Mouse (Mus musculus): ENCODE measurements at regions not wholly inside any gene's neighbourhood (a gene's known extent, or its start where the extent isn't known, plus 50 kb on each side); places are given as distances from the start of the nearest gene placed in this dataset.

DNA sequence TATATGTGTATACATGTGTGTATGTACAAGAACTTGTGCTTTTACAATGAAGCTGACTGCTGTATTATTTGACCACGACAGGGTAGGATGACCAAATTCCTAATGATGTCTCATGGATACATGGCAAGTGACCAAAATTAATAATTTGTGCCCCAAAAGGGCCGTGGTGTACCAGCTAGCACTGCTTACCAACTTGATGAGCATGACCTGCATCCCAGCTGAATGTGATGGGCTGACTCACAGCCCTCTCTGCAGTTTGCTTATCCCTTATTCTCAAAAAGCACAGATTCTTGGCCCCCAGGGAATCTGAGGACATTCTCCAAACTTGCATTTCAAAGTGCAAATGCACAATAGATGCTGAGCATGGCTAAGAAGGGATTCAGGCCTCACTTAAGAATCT is 420.8 kb downstream of the Sox2 start:
- Histone ChIP-seq H3K4me3 (ENCODE audit: low read depth, low read length) (no peak overlapping the region), H3K9ac (ENCODE audit: low read length) (no peak overlapping the region), H3K27me3 (ENCODE audit: control insufficient read depth, insufficient read depth, low read length) (no peaks in the 10 kb centered on the region), H3K27ac (ENCODE audit: low read depth, low read length) (no peak overlapping the region), H3K4me1 (ENCODE audit: control insufficient read depth, insufficient read depth, low read length) (no peaks in the 10 kb centered on the region), H3K9me3 (ENCODE audit: control insufficient read depth, low read length) (no peaks in the 10 kb centered on the region; the same call in 1 of the 2 replicates), H3K4me2 (no peak overlapping the region), H3K36me3 (ENCODE audit: control insufficient read depth, insufficient read depth, low read length) (no peaks in the 10 kb centered on the region)
- 84% methylated on average over 2 of the region's 2 CpGs for WGBS
- no peak for DNase-seq (ENCODE audit: low spot score, missing footprints)
- no peak for ATAC-seq (ENCODE audit: low FRiP score)

- no peak overlapping the region for H3K4me2 ChIP-seq
- DNase-seq (ENCODE audit: low spot score, missing footprints) (no peak), ATAC-seq (ENCODE audit: low FRiP score) (no peak)
- H3K9me3 ChIP-seq (ENCODE audit: control insufficient read depth, low read length): no peaks in the 10 kb centered on the region
- 69% methylated on average over 5 of the region's 5 CpGs for WGBS
- no peaks in the 10 kb centered on the region for H3K27me3 ChIP-seq (ENCODE audit: control insufficient read depth, insufficient read depth, low read length)
- H3K4me1 ChIP-seq (ENCODE audit: control insufficient read depth, insufficient read depth, low read length): peaks cover 14% of the 10 kb centered on the region
- no peak overlapping the region for H3K27ac ChIP-seq (ENCODE audit: low read depth, low read length)
- no peaks in the 10 kb centered on the region for H3K36me3 ChIP-seq (ENCODE audit: control insufficient read depth, insufficient read depth, low read length)
- no peak overlapping the region for H3K4me3 ChIP-seq (ENCODE audit: low read depth, low read length)
- no peak overlapping the region for H3K9ac ChIP-seq (ENCODE audit: low read length)
These were observed 429.7 kb downstream of the Sox2 start for GRCm38 (mm10) chr3:35079887-35080286.

DNA sequence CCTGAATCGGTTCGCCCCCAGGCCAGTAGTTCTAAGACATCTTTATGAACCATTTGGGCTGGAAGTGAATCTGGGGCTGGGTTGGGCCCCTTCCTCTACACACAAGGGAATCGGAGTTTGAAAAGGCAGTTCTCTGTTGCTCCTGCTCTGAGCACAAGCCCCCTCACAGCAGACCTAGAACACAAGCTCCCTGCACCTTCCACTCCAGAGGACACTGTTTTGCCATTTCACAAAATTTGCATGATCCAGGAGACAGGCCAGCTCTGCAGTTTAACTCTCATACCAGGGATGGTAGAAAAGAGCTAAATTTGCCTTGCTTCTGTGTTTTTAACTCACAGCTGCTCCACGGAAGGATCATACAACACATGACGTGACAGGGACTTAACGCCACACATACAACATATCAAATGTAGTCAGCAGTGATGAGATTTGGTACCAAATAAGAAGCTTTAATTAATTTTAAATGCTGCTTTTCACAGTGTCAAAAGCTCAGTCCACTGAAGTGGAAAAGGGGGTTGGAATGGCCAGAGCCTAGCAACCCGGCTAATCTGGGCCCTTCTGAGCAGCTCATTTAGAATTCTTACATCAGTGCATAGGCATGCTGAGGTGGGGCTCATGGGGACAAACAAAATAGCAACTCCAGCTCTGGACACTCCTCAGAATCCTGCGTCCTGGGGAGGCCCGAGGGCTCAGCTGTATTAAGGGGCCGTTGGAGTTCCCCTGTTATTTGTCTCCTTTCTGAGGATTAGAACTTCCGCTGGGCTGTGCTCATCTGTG is 434.1 kb downstream of the Sox2 start:
- H3K9me3 ChIP-seq (ENCODE audit: control insufficient read depth, low read length): no peaks in the 10 kb centered on the region
- H3K4me2 ChIP-seq: peak overlapping the region; percentile 15; the same call in 1 of the 2 replicates
- H3K27me3 ChIP-seq (ENCODE audit: control insufficient read depth, insufficient read depth, low read length): no peaks in the 10 kb centered on the region
- H3K36me3 ChIP-seq (ENCODE audit: control insufficient read depth, insufficient read depth, low read length): no peaks in the 10 kb centered on the region
- peak; percentile 95 for DNase-seq (ENCODE audit: low spot score, missing footprints)
- peak overlapping the region; percentile 94 for H3K27ac ChIP-seq (ENCODE audit: low read depth, low read length)
- peaks cover 48% of the 10 kb centered on the region for H3K4me1 ChIP-seq (ENCODE audit: control insufficient read depth, insufficient read depth, low read length)
- WGBS: 15% methylated on average over 11 of the region's 11 CpGs
- ATAC-seq (ENCODE audit: low FRiP score): peak; percentile 89
- H3K9ac ChIP-seq (ENCODE audit: low read length): peak overlapping the region; percentile 33; the same call in 1 of the 2 replicates
- H3K4me3 ChIP-seq (ENCODE audit: low read depth, low read length): no peak overlapping the region

DNA sequence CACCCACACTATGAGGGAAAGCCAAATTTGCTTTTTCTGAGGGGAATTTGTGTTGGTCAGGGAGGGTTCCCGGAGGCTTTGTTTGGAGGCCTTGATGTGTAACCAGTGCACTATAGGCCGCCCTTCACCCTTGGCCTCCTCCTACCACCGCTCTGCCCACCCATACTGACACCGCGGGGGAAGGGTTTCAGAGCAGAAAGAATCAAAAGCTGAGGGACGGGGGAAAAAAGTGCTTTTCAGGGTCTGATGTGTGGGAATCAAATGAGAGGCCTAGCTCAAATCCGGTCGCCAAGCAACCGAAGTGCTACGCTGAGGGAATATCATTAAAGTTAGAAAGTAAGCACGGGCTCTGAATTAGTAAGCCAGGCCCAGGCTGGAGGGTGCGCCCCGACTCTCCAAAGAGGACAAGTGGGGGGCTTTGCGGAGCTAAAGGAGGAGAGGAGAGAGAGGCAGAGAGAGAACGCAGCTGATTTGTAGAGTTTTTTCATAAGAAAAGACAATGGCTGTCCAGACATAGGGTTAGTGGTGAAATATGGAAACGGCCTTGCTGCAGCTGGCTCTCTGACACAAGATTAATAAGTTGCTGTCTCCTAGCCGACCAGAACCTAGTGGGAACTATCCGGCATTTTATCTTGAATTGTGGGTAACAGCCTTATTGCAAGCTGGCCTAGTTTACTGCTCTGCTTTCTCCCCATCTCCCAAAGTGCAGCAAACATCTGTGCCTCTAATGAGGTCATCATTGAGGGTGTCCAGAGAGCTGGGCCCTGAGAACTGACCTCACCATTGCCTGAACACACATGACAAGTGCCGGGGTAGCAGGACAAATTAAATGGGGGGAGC is 438.3 kb downstream of the Sox2 start:
- peak; percentile 86 for ATAC-seq (ENCODE audit: low FRiP score)
- Histone ChIP-seq H3K9ac (ENCODE audit: low read length) (peak overlapping the region; percentile 51), H3K27me3 (ENCODE audit: control insufficient read depth, insufficient read depth, low read length) (no peaks in the 10 kb centered on the region), H3K27ac (ENCODE audit: low read depth, low read length) (peak overlapping the region; percentile 95), H3K9me3 (ENCODE audit: control insufficient read depth, low read length) (no peaks in the 10 kb centered on the region), H3K4me1 (ENCODE audit: control insufficient read depth, insufficient read depth, low read length) (peaks cover 64% of the 10 kb centered on the region), H3K36me3 (ENCODE audit: control insufficient read depth, insufficient read depth, low read length) (no peaks in the 10 kb centered on the region), H3K4me2 (peak overlapping the region; percentile 24; the same call in 1 of the 2 replicates), H3K4me3 (ENCODE audit: low read depth, low read length) (no peak overlapping the region)
- WGBS: 10% methylated on average over 19 of the region's 19 CpGs
- DNase-seq (ENCODE audit: low spot score, missing footprints): peak; percentile 97

DNA sequence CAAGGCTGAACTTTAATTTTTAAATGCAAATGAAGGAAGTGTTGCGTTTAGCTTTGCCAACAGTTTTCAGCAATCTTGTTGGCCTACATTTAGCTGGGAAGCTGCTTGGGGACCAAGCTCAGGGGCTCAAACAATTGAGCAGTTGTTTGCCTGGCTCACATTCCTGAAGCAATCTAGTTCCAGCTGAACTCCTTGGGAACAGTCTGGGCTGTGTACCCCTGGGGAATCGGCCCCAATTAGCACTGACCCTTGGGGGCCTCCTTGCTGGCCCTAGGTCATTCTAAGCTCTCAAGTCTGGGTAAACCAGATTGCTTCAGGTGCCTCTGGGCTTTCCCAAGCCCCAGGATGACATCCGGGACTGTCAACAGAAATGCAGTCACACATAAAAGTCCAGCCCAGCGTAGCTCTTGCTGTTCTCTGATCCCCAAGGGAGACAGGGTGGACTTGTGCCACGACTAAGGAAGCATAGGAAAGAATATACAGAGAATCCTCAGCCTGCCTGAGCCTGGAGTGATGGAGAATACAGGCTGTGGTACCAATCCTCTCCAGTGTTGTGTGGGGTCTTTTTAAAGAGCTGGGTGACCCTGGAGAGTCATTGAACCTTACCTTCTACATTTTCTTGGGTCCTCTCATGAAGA is 440.4 kb downstream of the Sox2 start:
- Histone ChIP-seq H3K9ac (ENCODE audit: low read length) (no peak overlapping the region), H3K4me2 (no peak overlapping the region), H3K27ac (ENCODE audit: low read depth, low read length) (peak overlapping the region; percentile 95), H3K36me3 (ENCODE audit: control insufficient read depth, insufficient read depth, low read length) (no peaks in the 10 kb centered on the region), H3K27me3 (ENCODE audit: control insufficient read depth, insufficient read depth, low read length) (no peaks in the 10 kb centered on the region), H3K4me3 (ENCODE audit: low read depth, low read length) (no peak overlapping the region), H3K4me1 (ENCODE audit: control insufficient read depth, insufficient read depth, low read length) (peaks cover 45% of the 10 kb centered on the region), H3K9me3 (ENCODE audit: control insufficient read depth, low read length) (no peaks in the 10 kb centered on the region)
- 32% methylated on average over 5 of the region's 5 CpGs for WGBS
- DNase-seq (ENCODE audit: low spot score, missing footprints): peak; percentile 89
- ATAC-seq (ENCODE audit: low FRiP score): no peak

GRCm38 (mm10) chr3:35093001-35093400 is 442.8 kb downstream of the Sox2 start:
- Histone ChIP-seq H3K27ac (ENCODE audit: low read depth, low read length) (no peak overlapping the region), H3K4me3 (ENCODE audit: low read depth, low read length) (no peak overlapping the region), H3K4me1 (ENCODE audit: control insufficient read depth, insufficient read depth, low read length) (peaks cover 26% of the 10 kb centered on the region), H3K4me2 (no peak overlapping the region), H3K9me3 (ENCODE audit: control insufficient read depth, low read length) (no peaks in the 10 kb centered on the region), H3K36me3 (ENCODE audit: control insufficient read depth, insufficient read depth, low read length) (no peaks in the 10 kb centered on the region), H3K27me3 (ENCODE audit: control insufficient read depth, insufficient read depth, low read length) (no peaks in the 10 kb centered on the region), H3K9ac (ENCODE audit: low read length) (no peak overlapping the region)
- ATAC-seq (ENCODE audit: low FRiP score) (no peak), DNase-seq (ENCODE audit: low spot score, missing footprints) (peak; percentile 79)
- 91% methylated on average over 9 of the region's 9 CpGs for WGBS

DNA sequence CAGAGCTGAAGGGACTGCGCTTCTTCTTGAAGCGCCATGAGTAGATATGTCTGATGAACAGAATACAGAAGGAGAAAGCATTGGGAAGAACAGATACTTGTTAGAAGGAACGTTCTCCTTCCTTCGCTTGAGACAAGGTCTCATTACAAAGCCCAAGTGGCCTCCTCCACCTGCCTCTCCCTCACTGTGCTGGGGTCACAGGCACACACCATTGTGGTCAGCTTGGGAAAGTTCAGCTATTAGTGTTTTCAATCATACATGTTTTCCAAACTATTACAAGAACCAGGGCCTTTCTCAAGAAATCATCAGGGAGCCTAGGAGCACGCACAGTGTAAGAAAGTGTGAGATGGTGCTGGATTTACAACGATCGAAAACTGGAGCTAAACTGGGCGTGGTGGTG is 445.0 kb downstream of the Sox2 start:
- DNase-seq (ENCODE audit: low spot score, missing footprints): no peak
- no peaks in the 10 kb centered on the region for H3K27me3 ChIP-seq (ENCODE audit: control insufficient read depth, insufficient read depth, low read length)
- ATAC-seq (ENCODE audit: low FRiP score): no peak
- H3K4me3 ChIP-seq (ENCODE audit: low read depth, low read length): no peak overlapping the region
- no peak overlapping the region for H3K4me2 ChIP-seq
- 95% methylated on average over 8 of the region's 8 CpGs for WGBS
- H3K27ac ChIP-seq (ENCODE audit: low read depth, low read length): no peak overlapping the region
- peaks cover 10% of the 10 kb centered on the region for H3K4me1 ChIP-seq (ENCODE audit: control insufficient read depth, insufficient read depth, low read length)
- H3K9me3 ChIP-seq (ENCODE audit: control insufficient read depth, low read length): no peaks in the 10 kb centered on the region
- no peak overlapping the region for H3K9ac ChIP-seq (ENCODE audit: low read length)
- no peaks in the 10 kb centered on the region for H3K36me3 ChIP-seq (ENCODE audit: control insufficient read depth, insufficient read depth, low read length)

- Histone ChIP-seq H3K4me3 (ENCODE audit: low read depth, low read length) (no peak overlapping the region), H3K27ac (ENCODE audit: low read depth, low read length) (no peak overlapping the region), H3K9ac (ENCODE audit: low read length) (no peak overlapping the region), H3K9me3 (ENCODE audit: control insufficient read depth, low read length) (no peaks in the 10 kb centered on the region), H3K4me2 (no peak overlapping the region), H3K4me1 (ENCODE audit: control insufficient read depth, insufficient read depth, low read length) (peaks cover 10% of the 10 kb centered on the region), H3K36me3 (ENCODE audit: control insufficient read depth, insufficient read depth, low read length) (no peaks in the 10 kb centered on the region), H3K27me3 (ENCODE audit: control insufficient read depth, insufficient read depth, low read length) (no peaks in the 10 kb centered on the region)
- 89% methylated on average over 5 of the region's 5 CpGs for WGBS
- ATAC-seq (ENCODE audit: low FRiP score) (no peak), DNase-seq (ENCODE audit: low spot score, missing footprints) (no peak)
These were observed 446.2 kb downstream of the Sox2 start for GRCm38 (mm10) chr3:35096381-35096780.

GRCm38 (mm10) chr3:35097766-35098165 is 447.6 kb downstream of the Sox2 start:
- no peaks in the 10 kb centered on the region for H3K27me3 ChIP-seq (ENCODE audit: control insufficient read depth, insufficient read depth, low read length)
- H3K4me1 ChIP-seq (ENCODE audit: control insufficient read depth, insufficient read depth, low read length): peaks cover 24% of the 10 kb centered on the region
- 83% methylated on average over 6 of the region's 6 CpGs for WGBS
- ATAC-seq (ENCODE audit: low FRiP score) (no peak), DNase-seq (ENCODE audit: low spot score, missing footprints) (no peak)
- H3K9me3 ChIP-seq (ENCODE audit: control insufficient read depth, low read length): no peaks in the 10 kb centered on the region
- H3K4me2 ChIP-seq: no peak overlapping the region
- H3K9ac ChIP-seq (ENCODE audit: low read length): no peak overlapping the region
- H3K36me3 ChIP-seq (ENCODE audit: control insufficient read depth, insufficient read depth, low read length): no peaks in the 10 kb centered on the region
- no peak overlapping the region for H3K27ac ChIP-seq (ENCODE audit: low read depth, low read length)
- H3K4me3 ChIP-seq (ENCODE audit: low read depth, low read length): no peak overlapping the region

Measured in midbrain, embryonic 11.5 days (tissue).